ENCODE assay signal across 9 mouse cellular contexts in genomic region chr14:41072229-41072943, GRCm38 (mm10). TPM values are rescaled to one million over a fixed set of nuclear protein-coding genes. Genes with fewer than 3 reads are reported as not detected.
DNase-seq lines count a peak whose midpoint lies in the region; ATAC-seq and TF ChIP-seq lines count a peak whose summit lies in the region.
"Had no signal": no experiment of that assay in that cellular context is flagged by ENCODE, and none has a peak within 500 bp of the region (broad histone marks: within the 10 kb centered on the region; RNA-seq: fewer than 3 reads in every experiment).

TSS of gene Dydc1 (plus strand) at chr14:41072911.

- H3ac ChIP-seq in myocyte (ENCODE audit: control insufficient read depth, insufficient read length): no peak within 1 kb of the TSS

- H3K9me3 ChIP-seq in embryonic facial prominence, embryonic 12.5 days: no peaks in the 10 kb centered on the region
- no peaks in the 10 kb centered on the region for H3K9me3 ChIP-seq in heart, embryonic 13.5 days
- H3K9me3 ChIP-seq in kidney, embryonic 16.5 days (ENCODE audit: low read length): no peaks in the 10 kb centered on the region
- no peaks in the 10 kb centered on the region for H3K9me3 ChIP-seq in stomach, postnatal 0 days (ENCODE audit: control insufficient read depth, low read length)

- H3K27me3 ChIP-seq in embryonic facial prominence, embryonic 12.5 days: no peaks in the 10 kb centered on the region
- H3K27me3 ChIP-seq in heart, embryonic 13.5 days (replicated peaks): 0 out of 2 replicates have a peak, but pooled peaks cover 7% of the 10 kb centered on the region
- H3K27me3 ChIP-seq in kidney, embryonic 16.5 days (ENCODE audit: insufficient read depth, low read length): no peaks in the 10 kb centered on the region
- H3K27me3 ChIP-seq in myocyte (ENCODE audit: control insufficient read depth, insufficient read depth, insufficient read length): no peaks in the 10 kb centered on the region
- no peaks in the 10 kb centered on the region for H3K27me3 ChIP-seq in stomach, postnatal 0 days (ENCODE audit: control insufficient read depth, insufficient read depth, low read length)

- H3K4me3 ChIP-seq in embryonic facial prominence, embryonic 12.5 days: peak within 1 kb of the TSS; percentile 41
- H3K4me3 ChIP-seq in heart, embryonic 13.5 days: peak within 1 kb of the TSS; percentile 51
- H3K4me3 ChIP-seq in kidney, embryonic 16.5 days (ENCODE audit: low read length): peak within 1 kb of the TSS; percentile 51
- no peak within 1 kb of the TSS for H3K4me3 ChIP-seq in myocyte
- H3K4me3 ChIP-seq in stomach, postnatal 0 days (ENCODE audit: low read depth, low read length): peak within 1 kb of the TSS; percentile 35

- H3K9ac ChIP-seq in embryonic facial prominence, embryonic 12.5 days: no peak within 1 kb of the TSS
- H3K9ac ChIP-seq in heart, embryonic 13.5 days: peak within 1 kb of the TSS; percentile 37
- H3K9ac ChIP-seq in kidney, embryonic 16.5 days (replicated peaks; ENCODE audit: low read length): 0 out of 2 replicates have a peak within 1 kb of the TSS, but pooled peaks have one; percentile 12
- 0 out of 2 replicates have a peak within 1 kb of the TSS, but pooled peaks have one; percentile 23 for H3K9ac ChIP-seq in stomach, postnatal 0 days (ENCODE audit: low read length)

- WGBS in embryonic facial prominence, embryonic 12.5 days: 14% methylated on average over 23 of the region's 23 CpGs
- WGBS in heart, embryonic 13.5 days: 13% methylated on average over 23 of the region's 23 CpGs
- 11% methylated on average over 23 of the region's 23 CpGs for WGBS in kidney, embryonic 16.5 days
- 11% methylated on average over 23 of the region's 23 CpGs for WGBS in stomach, postnatal 0 days

- H3K4me1 ChIP-seq in embryonic facial prominence, embryonic 12.5 days: 0 out of 2 replicates have a peak, but pooled peaks cover 3% of the 10 kb centered on the region
- peaks cover 6% of the 10 kb centered on the region for H3K4me1 ChIP-seq in heart, embryonic 13.5 days
- no peaks in the 10 kb centered on the region for H3K4me1 ChIP-seq in kidney, embryonic 16.5 days (ENCODE audit: insufficient read depth, low read length)
- H3K4me1 ChIP-seq in stomach, postnatal 0 days (replicated peaks; ENCODE audit: control insufficient read depth, insufficient read depth): no peaks in the 10 kb centered on the region

- TF ChIP-seq EP300 in stomach, postnatal 0 days (optimal IDR thresholded peaks at IDR 0.05): no peak

- H3K27ac ChIP-seq in embryonic facial prominence, embryonic 12.5 days: no peak within 1 kb of the TSS
- no peak within 1 kb of the TSS for H3K27ac ChIP-seq in heart, embryonic 13.5 days (replicated peaks)
- H3K27ac ChIP-seq in kidney, embryonic 16.5 days (ENCODE audit: low read length): no peak within 1 kb of the TSS
- no peak within 1 kb of the TSS for H3K27ac ChIP-seq in stomach, postnatal 0 days (replicated peaks)

- ATAC-seq in embryonic facial prominence, embryonic 12.5 days (ENCODE audit: insufficient number of reproducible peaks, insufficient read depth, low FRiP score, low TSS enrichment): peak; percentile 91
- no peak for ATAC-seq in heart, embryonic 13.5 days (ENCODE audit: extremely low read depth, insufficient number of reproducible peaks, low FRiP score, low TSS enrichment)
- ATAC-seq in kidney, embryonic 16.5 days (ENCODE audit: low FRiP score, low TSS enrichment): peak; percentile 92
- ATAC-seq in stomach, postnatal 0 days (ENCODE audit: low FRiP score, low TSS enrichment): no peak
- ATAC-seq: Patski had no signal

- H3K79me2 ChIP-seq in myocyte (ENCODE audit: control insufficient read depth, insufficient read depth): no peaks in the 10 kb centered on the region

- TF ChIP-seq CTCF in stomach, postnatal 0 days (IDR thresholded peaks at IDR 0.05; ENCODE audit: low read depth): no peak

- no peaks in the 10 kb centered on the region for H3K36me3 ChIP-seq in embryonic facial prominence, embryonic 12.5 days
- H3K36me3 ChIP-seq in heart, embryonic 13.5 days: no peaks in the 10 kb centered on the region
- H3K36me3 ChIP-seq in kidney, embryonic 16.5 days (ENCODE audit: insufficient read depth, low read length): no peaks in the 10 kb centered on the region
- H3K36me3 ChIP-seq in myocyte (ENCODE audit: control insufficient read depth, insufficient read depth): no peaks in the 10 kb centered on the region
- no peaks in the 10 kb centered on the region for H3K36me3 ChIP-seq in stomach, postnatal 0 days (ENCODE audit: control insufficient read depth, insufficient read depth, low read length)

- peak; percentile 9 for DNase-seq in thymus, postnatal 14 days
- DNase-seq in thymus, postnatal 25 days: no peak
- DNase-seq in liver: peak; percentile 49
- peak; percentile 75 for DNase-seq in stomach, postnatal 0 days (ENCODE audit: low spot score)

- peak within 1 kb of the TSS; percentile 64 for H3K4me2 ChIP-seq in embryonic facial prominence, embryonic 12.5 days (replicated peaks)
- H3K4me2 ChIP-seq in heart, embryonic 13.5 days: peak within 1 kb of the TSS; percentile 80
- H3K4me2 ChIP-seq in kidney, embryonic 16.5 days (replicated peaks; ENCODE audit: low read depth, low read length): peak within 1 kb of the TSS; percentile 73
- H3K4me2 ChIP-seq in myocyte (ENCODE audit: low read depth): peak within 1 kb of the TSS; percentile 2
- H3K4me2 ChIP-seq in stomach, postnatal 0 days (replicated peaks; ENCODE audit: low read depth): peak within 1 kb of the TSS; percentile 51

- TF ChIP-seq POLR2A in myocyte (IDR thresholded peaks at IDR 0.05; ENCODE audit: insufficient read length, low read depth): no peak

TF ChIP-seq in myocyte, 11 proteins besides CTCF, POLR2A, EP300 and RAD21:
- TF ChIP-seq MYOG (IDR thresholded peaks at IDR 0.05; ENCODE audit: control insufficient read depth in 1 of 3, insufficient read depth in 1 of 3, insufficient read length in 2 of 3, low read depth in 2 of 3) (no peak), TCF3 (IDR thresholded peaks at IDR 0.05; ENCODE audit: insufficient read length, low read depth) (no peak), POLR2AphosphoS2 (IDR thresholded peaks at IDR 0.05; ENCODE audit: insufficient read length, low read depth) (no peak), REST (IDR thresholded peaks at IDR 0.05; ENCODE audit: insufficient read depth, insufficient read length) (no peak), MYOD1 (IDR thresholded peaks at IDR 0.05; ENCODE audit: control insufficient read depth in 1 of 3, insufficient read length in 2 of 3, low read depth in 2 of 3) (no peak), E2F4 (IDR thresholded peaks at IDR 0.05; ENCODE audit: insufficient read depth) (no peak), SRF (IDR thresholded peaks at IDR 0.05; ENCODE audit: control insufficient read depth, insufficient read length, low read depth) (no peak), USF1 (IDR thresholded peaks at IDR 0.05; ENCODE audit: low read depth) (no peak), CEBPB (IDR thresholded peaks at IDR 0.05; ENCODE audit: insufficient read depth, poor library complexity, severe bottlenecking) (no peak), MAX (IDR thresholded peaks at IDR 0.05; ENCODE audit: low read depth) (no peak), TCF12 (IDR thresholded peaks at IDR 0.05; ENCODE audit: insufficient read depth, poor library complexity, severe bottlenecking) (no peak)

RNA-seq across cellular contexts. Expression of gene Dydc1, which starts in this region (rescaled TPM):
- polyA plus RNA-seq in embryonic facial prominence, embryonic 12.5 days (2016; fragmentation: Nextera tagmentation; extraction: Ambion mirVana): not detected in 2 replicates
- polyA plus RNA-seq in heart, embryonic 13.5 days (2015; fragmentation: Nextera tagmentation; extraction: Ambion mirVana): not detected in 2 replicates
- polyA plus RNA-seq in kidney, embryonic 16.5 days (2015; fragmentation: Nextera tagmentation; extraction: Ambion mirVana): not detected in 2 replicates
- polyA plus RNA-seq in myocyte (2012; fragmentation: generic; extraction: Trizol): not detected
- not detected in 2 replicates for polyA plus RNA-seq in stomach, postnatal 0 days (2015; fragmentation: Nextera tagmentation; extraction: Ambion mirVana)
- polyA plus RNA-seq: Patski had no signal

Comparison
In these comparisons a context has a peak if more than half of its experiments do, and no peak if none do; other contexts are left out.
1. Peak in ATAC-seq, H3K4me3 ChIP-seq and H3K4me2 ChIP-seq in embryonic facial prominence, embryonic 12.5 days; RNA of the gene not detected or under 1 TPM.
2. Peak in ATAC-seq, H3K4me3 ChIP-seq, H3K9ac ChIP-seq and H3K4me2 ChIP-seq in kidney, embryonic 16.5 days; RNA of the gene not detected or under 1 TPM.
3. Peak in DNase-seq, H3K4me3 ChIP-seq, H3K9ac ChIP-seq and H3K4me2 ChIP-seq in stomach, postnatal 0 days; RNA of the gene not detected or under 1 TPM.
4. H3K4me2 ChIP-seq: peak in every context shown above with its lines; median percentile 80 in heart, embryonic 13.5 days; 73 in kidney, embryonic 16.5 days; 64 in embryonic facial prominence, embryonic 12.5 days; 51 in stomach, postnatal 0 days; 2 in myocyte.